Mouse (Mus musculus) bone marrow macrophage, adult 2 months (primary cell): ENCODE results near the gene Mad1l1. TPM values are rescaled to one million over a fixed set of nuclear protein-coding genes. Genes with fewer than 3 reads are reported as not detected.
A peak's percentile ranks its signal among the peaks of the same experiment; 100 is the strongest.

Experiments used
- H3K27ac ChIP-seq: 2 replicates; pipeline ENCODE4 v1.5.1; 2012; ENCODE audit warnings: low read depth, low read length; ENCODE audit not compliant: insufficient read depth
- H3K4me1 ChIP-seq: 2 replicates; pipeline ENCODE4 v1.6.1; 2012; ENCODE audit warnings: low read length; ENCODE audit not compliant: control insufficient read depth, insufficient read depth
- H3K4me3 ChIP-seq: 2 replicates; pipeline ENCODE4 v1.5.1; 2012; ENCODE audit warnings: mild to moderate bottlenecking, low read length, moderate library complexity; ENCODE audit not compliant: insufficient read depth
- CTCF ChIP-seq: IDR thresholded peaks from 2 replicates; pipeline ENCODE4 v1.5.1; 2012; ENCODE audit warnings: low read depth, mild to moderate bottlenecking, low read length, moderate library complexity
- POLR2A ChIP-seq: IDR thresholded peaks from 2 replicates; pipeline ENCODE4 v1.6.1; 2012; ENCODE audit warnings: mild to moderate bottlenecking, low read depth, low read length, borderline replicate concordance
- polyA plus RNA-seq: library from polyadenylated mRNA; stranded (reverse); fragments of >200 nt; gene quantifications from 2 replicates; pipeline ENCODE4 v1.2.4, GENCODE M21; 2012; ENCODE audit not compliant: missing spikeins, insufficient read depth, insufficient read length

Gene Mad1l1
- polyA plus RNA-seq, 1 experiment, result 16.5 TPM

DNA sequence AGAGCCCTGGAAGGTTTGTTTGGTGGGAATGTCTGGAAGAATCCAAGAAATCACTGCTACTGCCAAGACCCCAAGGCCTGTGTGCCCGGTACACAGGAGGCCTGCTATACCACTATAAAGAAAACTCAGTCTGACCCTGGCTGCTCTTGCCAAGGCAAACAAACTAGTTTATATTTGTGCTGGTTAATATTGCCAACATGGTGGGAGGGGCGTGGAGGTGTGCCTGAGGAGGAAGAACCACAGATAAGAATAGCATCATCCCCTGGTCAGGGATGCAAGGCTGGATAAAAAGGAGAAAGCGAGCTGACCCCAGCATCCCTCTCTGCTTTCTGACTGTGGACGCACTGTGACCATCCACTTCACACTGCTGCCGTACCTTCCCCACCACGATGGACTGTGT, 31.0 kb upstream of the Mad1l1 start:
- peaks cover 34% of the 10 kb centered on the region for H3K4me1 ChIP-seq

DNA sequence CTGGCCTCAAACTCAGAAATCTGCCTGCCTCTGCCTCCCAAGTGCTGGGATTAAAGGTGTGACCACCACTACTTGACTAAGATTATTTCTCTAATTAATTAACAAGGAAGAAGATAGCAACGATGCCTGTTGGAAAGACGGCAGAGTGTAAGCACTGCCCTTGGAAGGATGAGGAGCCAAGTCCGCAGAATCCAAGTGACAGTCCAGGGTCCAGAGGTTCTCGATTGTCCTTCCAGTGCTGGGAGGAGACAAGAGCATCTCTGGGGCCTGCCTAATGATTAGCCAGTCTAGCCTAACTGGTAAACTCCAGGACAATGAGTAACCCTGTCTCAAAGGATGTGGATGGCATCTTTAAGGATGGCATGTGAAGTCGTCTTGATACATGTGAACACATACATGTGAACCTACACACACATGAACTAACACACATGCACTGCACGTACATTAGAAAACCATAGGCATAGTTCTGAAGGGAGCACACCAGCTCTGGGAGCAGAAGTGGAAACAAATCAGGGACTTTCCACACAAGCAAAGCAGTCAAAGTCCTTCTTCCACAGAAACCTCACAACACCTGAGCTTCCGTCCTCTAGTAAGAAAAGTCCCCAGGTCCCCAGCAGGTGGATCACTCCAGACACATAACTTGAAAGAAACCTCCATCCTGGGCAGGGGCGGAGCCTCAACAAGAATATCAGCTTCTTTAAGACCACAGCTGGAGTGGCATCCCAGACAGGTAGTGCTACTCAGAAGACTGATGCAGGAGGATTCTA, 29.6 kb upstream of the Mad1l1 start:
- Histone ChIP-seq H3K4me3 (no peak overlapping the region), H3K27ac (peak overlapping the region; percentile 76), H3K4me1 (peaks cover 34% of the 10 kb centered on the region)
- TF ChIP-seq CTCF, result no peak
- no peak for TF ChIP-seq POLR2A

More for the DNA sequence above, 31.0 kb upstream of the Mad1l1 start:
- Histone ChIP-seq H3K27ac (no peak overlapping the region), H3K4me3 (no peak overlapping the region)
- TF ChIP-seq POLR2A (no peak), CTCF (no peak)

DNA sequence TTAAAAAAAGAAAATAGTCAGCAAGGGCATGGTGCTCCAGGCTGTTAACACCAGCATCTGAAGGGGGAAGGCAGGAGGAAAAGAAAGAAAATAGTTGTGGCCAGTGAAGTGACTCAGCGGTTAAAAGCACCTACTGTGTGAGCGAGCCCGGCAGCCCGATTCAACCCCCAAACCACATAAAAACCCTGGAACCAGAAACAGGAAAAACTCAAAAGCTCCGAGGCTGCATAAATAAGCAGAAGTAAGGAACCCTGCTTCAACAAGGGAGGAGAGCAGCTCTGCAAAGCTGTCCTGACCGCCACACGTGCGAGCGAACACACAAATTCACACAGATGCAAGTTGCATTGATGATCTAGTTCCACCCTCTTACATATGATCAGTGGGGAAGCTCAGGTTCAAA, 28.5 kb upstream of the Mad1l1 start:
- no peak overlapping the region for H3K4me3 ChIP-seq
- peak overlapping the region; percentile 76 for H3K27ac ChIP-seq
- H3K4me1 ChIP-seq, result peaks cover 34% of the 10 kb centered on the region
- no peak for TF ChIP-seq POLR2A
- no peak for TF ChIP-seq CTCF

DNA sequence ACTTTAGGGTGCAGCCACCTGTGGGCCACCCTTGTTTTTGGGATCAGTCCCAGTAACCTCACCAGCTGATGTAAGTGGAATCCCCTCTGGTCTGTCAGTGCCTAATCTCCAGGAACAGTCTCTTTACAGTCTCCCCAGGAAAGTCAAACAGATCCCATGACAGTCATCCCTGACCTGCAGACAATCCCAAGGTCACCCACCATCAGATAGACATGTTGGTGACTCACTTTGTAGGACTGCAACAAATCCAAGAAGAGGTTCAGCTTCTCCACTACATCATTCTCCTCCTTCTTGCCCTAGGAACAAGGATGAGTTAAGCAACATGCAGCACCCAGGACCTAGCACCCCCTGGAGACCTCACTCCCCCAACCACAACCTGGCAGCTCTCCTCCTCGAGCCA, 24.7 kb upstream of the Mad1l1 start:
- TF ChIP-seq POLR2A (no peak), CTCF (no peak)
- Histone ChIP-seq H3K4me1 (peaks cover 27% of the 10 kb centered on the region), H3K27ac (no peak overlapping the region), H3K4me3 (no peak overlapping the region)

DNA sequence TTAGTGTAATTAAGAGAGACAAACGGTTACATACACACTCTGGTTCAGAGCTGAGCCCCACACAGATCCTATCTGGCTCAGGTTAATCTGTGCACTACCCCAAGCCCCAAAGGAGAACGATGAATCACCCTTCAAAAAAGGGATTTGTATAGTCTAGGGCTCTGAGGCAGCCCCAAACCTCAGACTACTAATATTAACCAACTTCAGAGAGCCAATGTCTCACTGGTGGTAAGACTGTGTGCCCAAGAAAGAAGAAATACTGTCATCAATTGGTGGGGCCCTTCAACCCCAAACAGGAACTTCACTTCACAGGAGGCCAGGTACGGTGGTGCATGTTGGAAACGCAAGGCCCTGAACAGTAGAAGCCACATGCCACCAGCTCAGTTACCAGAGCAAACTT, 23.9 kb upstream of the Mad1l1 start:
- Histone ChIP-seq H3K27ac (no peak overlapping the region), H3K4me1 (peaks cover 19% of the 10 kb centered on the region), H3K4me3 (no peak overlapping the region)
- no peak for TF ChIP-seq CTCF
- no peak for TF ChIP-seq POLR2A

DNA sequence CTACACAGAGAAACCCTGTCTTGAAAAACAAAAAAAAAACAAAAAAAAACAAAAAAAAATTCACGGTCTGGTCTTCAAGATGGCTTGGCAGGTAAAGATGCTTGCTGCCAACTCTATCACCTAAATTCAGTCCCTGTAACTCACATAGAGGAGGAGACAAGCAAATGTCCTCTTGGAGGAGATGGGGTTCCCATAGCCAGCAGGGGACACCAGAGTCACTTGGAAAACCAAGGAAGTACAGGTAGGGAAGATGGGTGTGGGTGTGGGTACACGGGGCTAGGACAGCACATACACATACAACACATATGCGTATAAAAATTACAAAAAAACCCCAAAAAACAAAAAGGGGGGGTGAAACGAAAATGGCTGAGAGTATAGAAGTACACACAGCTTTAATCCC, 21.5 kb upstream of the Mad1l1 start:
- Histone ChIP-seq H3K4me3 (no peak overlapping the region), H3K27ac (no peak overlapping the region), H3K4me1 (no peaks in the 10 kb centered on the region)
- TF ChIP-seq CTCF (no peak), POLR2A (no peak)

DNA sequence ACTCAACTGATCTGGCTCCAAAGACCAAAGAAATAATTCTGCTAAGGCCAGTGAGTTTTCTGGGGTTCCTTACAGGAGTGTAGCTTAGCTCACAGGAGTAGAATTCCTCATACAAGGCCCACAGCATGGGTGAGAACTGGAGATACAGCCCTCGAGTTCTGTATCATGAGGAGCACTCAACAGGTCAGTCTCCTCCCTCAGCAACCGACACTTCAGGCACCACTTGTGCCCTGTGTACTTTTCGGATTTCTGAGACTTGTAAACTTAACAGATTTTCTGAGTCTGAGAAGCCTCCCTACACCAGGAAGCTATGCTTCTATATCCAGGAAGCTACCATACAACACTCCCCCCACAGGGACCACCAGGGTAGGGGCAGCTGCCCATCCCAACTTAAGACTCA, 18.5 kb upstream of the Mad1l1 start:
- no peak overlapping the region for H3K4me3 ChIP-seq
- H3K27ac ChIP-seq, result no peak overlapping the region
- H3K4me1 ChIP-seq, result no peaks in the 10 kb centered on the region
- TF ChIP-seq CTCF, result no peak
- TF ChIP-seq POLR2A, result no peak

DNA sequence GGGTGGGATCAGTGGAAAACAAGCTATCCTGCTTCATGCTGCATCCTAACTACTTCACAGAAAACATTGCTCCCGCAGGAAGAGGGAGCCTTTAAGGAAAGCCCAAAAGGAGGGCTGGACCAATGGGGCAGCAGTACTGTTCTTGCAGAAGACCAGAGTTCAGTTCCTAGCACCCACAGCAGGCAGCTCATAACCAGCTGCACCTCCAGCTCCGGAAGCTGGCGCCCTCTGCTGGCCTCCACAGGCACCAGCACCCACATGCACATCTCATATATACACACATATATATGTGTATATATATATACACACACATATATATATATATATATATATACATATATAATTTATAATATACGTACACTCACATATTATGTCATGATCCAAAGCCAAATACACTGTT, 17.4 kb upstream of the Mad1l1 start:
- Histone ChIP-seq H3K27ac (no peak overlapping the region), H3K4me1 (no peaks in the 10 kb centered on the region), H3K4me3 (no peak overlapping the region)
- TF ChIP-seq CTCF (no peak), POLR2A (no peak)

DNA sequence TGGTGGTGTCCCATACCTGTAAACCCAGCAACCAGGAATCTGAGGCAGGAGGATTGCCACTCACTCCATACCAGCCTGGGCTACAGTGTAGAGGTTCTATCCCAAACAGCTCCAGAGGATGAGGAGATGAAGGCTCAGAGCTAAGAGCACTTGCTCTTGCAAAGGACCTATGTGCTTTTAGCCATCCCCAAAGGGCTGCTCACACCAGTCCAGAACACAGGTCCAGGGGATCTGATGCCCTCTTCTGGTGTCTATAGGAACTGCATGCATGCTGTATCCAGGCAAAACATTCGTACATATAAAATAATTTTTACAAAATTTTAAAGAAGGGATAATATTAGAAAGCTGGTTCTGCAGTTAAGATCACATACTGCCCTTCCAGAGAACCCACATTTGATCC, 15.3 kb upstream of the Mad1l1 start:
- H3K4me1 ChIP-seq, result 0 out of 2 replicates have a peak, but pooled peaks cover 2% of the 10 kb centered on the region
- TF ChIP-seq POLR2A, result no peak
- TF ChIP-seq CTCF, result peak; percentile 54

DNA sequence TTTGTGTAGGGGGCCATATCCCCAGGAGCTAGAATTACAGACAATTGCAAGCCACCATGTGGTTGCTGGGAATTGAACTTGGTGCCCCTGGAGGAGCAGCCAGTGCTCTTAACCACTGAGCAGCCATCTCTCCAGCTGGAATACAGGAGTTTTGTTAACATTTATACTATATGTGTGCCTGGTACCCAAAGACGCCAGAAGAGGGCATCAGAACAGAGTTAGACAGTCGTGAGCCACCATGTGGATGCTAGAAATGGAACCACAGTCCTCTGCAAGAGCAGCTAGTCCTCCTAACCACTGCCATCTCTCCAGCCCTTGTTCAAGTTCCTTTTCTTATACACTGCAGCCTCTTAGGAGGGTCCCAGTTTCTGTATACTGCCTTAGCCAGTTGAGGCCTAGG, 12.3 kb upstream of the Mad1l1 start:
- H3K27ac ChIP-seq, result no peak overlapping the region
- TF ChIP-seq CTCF (peak; percentile 27), POLR2A (no peak)
- H3K4me1 ChIP-seq, result peaks cover 2% of the 10 kb centered on the region
- H3K4me3 ChIP-seq, result no peak overlapping the region

More for the DNA sequence above, 15.3 kb upstream of the Mad1l1 start:
- H3K27ac ChIP-seq, result no peak overlapping the region
- H3K4me3 ChIP-seq, result no peak overlapping the region
